Mouse (Mus musculus): ENCODE measurements at regions not wholly inside any gene's neighbourhood (a gene's known extent, or its start where the extent isn't known, plus 50 kb on each side); places are given as distances from the start of the nearest gene placed in this dataset.

- DNase-seq (ENCODE audit: low read depth), result peak; percentile 20
These were observed 54.2 kb upstream of the Cdc42bpa start for GRCm38 (mm10) chr1:179906115-179906514.

DNA sequence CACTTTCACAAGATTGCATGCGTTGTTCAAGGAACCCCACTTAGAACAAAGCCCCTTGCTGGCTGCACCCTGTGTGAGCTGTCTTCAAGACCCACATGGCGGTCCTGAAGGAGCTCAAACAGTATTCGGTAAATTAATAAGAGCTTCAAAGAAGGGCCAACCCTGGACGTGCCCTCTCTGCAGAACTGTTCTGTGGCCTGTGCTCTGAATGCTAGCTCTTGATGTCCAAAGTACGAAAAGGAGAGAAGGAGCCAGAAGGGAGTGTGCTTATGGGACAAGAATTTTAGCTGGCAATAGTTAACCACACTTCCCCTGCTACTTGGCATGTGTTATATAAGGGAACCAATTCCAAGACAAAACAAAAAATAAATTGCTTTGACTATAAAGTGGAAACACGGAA, 67.6 kb upstream of the Cdc42bpa start:
- no peak for DNase-seq (ENCODE audit: low read depth)

- no peak for DNase-seq (ENCODE audit: low read depth)
These were observed 72.4 kb upstream of the Cdc42bpa start for GRCm38 (mm10) chr1:179887921-179888320.

GRCm38 (mm10) chr1:179881222-179881621, 77.7 kb upstream of the Ahctf1 start:
- no peak for DNase-seq (ENCODE audit: low read depth)

GRCm38 (mm10) chr1:179877893-179878292, 74.4 kb upstream of the Ahctf1 start:
- no peak for DNase-seq (ENCODE audit: low read depth)

- no peak for DNase-seq (ENCODE audit: low read depth)
These were observed 70.5 kb upstream of the Ahctf1 start for GRCm38 (mm10) chr1:179873772-179874555.

DNA sequence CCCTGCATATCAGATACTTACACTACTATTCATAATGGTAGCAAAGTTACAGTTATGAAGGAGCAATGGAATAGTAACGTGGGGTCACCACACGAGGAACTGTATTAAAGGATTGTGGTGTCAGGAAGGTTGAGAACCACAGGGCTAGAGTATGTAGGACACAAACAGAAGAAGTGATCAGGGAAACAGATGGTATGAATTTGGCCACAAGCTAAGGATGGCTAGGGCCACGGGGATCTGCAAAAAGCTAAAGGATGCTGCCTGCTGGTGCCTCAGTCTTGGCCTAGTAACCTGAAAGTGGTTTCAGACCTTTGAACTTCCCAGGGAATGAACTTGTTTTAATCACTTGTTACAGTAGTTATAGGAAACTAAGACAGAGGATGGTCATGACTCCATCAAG, 68.5 kb upstream of the Ahctf1 start:
- no peak for DNase-seq (ENCODE audit: low read depth)

GRCm38 (mm10) chr1:179868656-179869055, 65.2 kb upstream of the Ahctf1 start:
- DNase-seq (ENCODE audit: low read depth), result no peak

- DNase-seq (ENCODE audit: low read depth), result peak; percentile 70
These were observed 64.0 kb upstream of the Ahctf1 start for GRCm38 (mm10) chr1:179867493-179867892.

- no peak for DNase-seq (ENCODE audit: low read depth)
These were observed 62.7 kb upstream of the Ahctf1 start for GRCm38 (mm10) chr1:179866056-179866772.

GRCm38 (mm10) chr1:179865561-179865960, 62.1 kb upstream of the Ahctf1 start:
- DNase-seq (ENCODE audit: low read depth), result no peak

DNA sequence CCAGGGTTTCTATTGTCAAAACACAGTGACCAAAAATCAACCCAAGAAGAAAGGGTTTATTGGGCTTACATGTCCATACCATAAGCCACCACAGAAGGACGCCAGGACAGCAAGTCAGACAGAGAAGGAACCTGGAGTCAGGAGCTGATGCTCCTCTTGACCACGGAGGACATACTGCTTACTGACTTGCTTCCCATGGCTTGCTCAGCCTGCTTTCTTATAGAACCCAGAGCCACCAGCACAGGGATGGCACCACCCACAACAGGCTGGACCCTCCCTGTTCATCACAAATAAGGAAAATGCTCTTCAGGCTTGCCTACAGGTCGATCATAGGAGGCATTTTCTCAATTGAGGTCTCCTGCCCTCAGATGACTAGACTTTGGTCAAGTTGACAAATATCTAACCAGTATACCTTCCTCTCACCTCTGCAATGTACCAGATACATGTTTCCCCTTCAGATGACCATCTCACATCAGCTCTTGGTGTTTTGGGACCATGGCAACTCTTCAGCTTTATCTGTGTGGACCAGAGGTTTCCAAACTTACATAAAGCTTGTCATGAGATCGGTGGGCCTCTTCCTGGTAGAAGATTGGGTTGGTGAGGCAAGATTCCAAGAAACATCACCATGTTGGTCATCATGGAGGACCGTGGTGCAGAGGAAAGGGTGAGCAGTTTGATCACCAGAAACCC, 61.2 kb upstream of the Ahctf1 start:
- DNase-seq (ENCODE audit: low read depth), result no peak

DNA sequence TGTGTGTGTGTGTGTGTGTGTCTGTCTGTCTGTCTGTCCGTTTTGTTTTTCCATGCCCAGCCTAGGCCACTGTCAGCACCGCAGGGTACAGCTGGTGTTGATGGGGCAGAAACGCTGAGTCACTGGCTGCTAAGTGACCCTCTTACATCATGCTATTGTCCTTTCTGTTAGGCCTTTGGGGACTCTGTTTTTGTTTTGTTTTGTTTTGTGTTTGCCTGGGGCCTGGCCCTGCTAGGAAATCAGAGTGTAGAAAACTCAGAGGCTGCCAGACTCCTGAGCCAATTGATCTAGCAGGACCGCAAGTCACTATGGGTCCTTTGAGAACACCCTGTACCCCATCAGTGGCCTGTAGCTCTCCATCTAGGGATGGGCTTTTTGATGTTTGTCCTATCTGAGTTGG, 59.9 kb upstream of the Ahctf1 start:
- DNase-seq (ENCODE audit: low read depth), result peak; percentile 69

DNA sequence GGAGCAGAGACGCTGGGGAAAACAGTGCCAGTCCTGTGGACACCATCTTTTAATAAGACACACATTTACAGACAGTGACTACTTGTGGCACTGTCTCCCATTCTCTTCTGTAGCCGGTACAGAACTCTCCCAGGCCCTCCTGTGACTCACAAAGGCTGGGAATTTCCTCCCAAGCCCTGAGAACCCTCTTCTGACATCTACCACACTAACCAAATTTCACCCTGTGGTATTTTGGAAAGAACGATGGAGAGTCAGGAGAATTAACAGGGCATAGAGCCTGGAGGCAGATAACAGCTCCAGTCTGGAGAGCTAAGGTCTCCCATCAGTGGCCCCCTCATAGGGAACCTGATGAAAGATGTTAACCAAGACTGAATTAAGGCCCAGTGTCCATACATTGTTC, 59.5 kb upstream of the Ahctf1 start:
- DNase-seq (ENCODE audit: low read depth), result no peak

DNA sequence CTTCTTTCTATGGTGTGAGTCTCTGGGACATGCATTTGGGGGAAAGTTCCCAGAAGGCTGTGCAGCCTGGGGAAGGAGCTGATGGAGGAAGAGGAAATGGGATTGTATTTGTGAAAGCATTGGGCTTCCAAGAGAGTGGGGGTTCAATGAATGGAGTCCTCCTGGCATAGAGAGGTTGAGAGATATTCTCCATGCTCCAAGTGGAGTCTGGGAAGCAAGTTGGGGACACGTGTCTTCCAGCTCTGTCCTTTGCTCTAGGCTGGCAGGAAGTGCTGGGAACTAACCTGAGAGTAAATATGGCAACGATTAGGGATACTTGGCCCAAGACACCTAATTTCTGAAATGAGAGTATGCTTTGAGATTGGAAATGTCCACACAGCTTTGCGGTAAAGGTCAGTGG, 58.3 kb upstream of the Ahctf1 start:
- DNase-seq (ENCODE audit: low read depth), result no peak

DNA sequence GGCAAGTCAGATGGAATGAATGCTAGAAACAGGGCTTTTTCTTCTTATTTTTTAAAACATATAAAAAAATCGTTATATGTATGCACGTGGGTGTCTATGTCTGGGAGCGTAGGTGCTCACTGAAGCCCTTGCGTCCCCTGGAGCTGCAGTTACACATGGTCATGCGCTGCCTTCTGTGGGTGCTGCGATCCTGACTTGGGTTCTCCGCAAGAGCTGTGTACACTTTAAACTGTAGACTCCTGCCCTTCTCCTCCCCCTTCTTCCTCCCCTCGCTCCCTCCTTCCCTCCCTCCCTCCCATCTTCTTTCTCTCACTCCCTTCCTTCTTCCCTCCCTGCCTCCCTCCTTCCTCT, 56.0 kb upstream of the Ahctf1 start:
- DNase-seq (ENCODE audit: low read depth), result no peak

DNA sequence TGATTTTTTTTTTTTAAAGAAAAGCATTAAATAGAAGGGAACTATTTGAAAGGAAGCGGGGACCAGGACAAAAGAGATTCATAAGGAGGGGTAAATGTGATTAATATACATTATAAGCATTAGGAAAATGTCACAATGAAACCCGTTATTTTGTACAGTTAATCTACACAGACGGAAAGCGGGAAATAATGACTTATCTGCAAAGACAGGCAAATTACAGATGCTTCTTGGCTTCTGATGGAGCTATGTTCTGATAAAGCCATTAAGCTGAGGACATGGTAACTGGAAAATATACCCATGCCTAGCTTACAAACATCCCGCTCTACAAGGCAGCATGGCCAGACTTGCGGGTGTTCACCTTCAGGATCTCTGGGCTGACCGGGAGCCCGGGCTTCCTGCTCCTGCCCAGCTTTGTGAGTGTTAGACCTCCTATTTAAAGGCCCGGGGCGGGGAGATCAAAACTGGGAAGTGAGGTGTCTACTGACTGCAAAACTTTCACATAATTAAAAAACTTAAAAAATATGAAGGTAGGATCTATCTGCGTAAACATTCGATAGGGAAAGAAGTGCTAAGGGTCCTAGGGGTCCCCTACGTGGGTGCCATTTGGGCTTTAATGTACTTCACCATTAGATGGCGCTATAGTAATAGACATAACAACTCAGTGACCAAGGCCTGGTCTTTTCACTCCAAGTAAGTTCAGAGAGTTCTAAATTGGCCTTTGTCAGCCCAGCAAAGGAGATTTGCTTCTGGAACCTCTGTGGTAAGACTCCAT, 55.5 kb upstream of the Ahctf1 start:
- DNase-seq (ENCODE audit: low read depth), result peak; percentile 76

GRCm38 (mm10) chr1:179854288-179854965, 50.9 kb upstream of the Ahctf1 start:
- peak; percentile 82 for DNase-seq (ENCODE audit: low read depth)

Data from 416B (cell line).